Mouse (Mus musculus) lung, postnatal 0 days (tissue): ENCODE data around the gene Bpifa5.

ENCODE experiments used
- CTCF ChIP-seq: IDR thresholded peaks from 2 replicates; pipeline ENCODE4 v1.5.1; 2016; ENCODE audit warnings: antibody characterized with exemption, mild to moderate bottlenecking
- EP300 ChIP-seq: IDR thresholded peaks from 2 replicates; pipeline ENCODE4 v1.6.1; 2016; ENCODE audit warnings: antibody characterized with exemption, mild to moderate bottlenecking, control low read depth

GRCm38 (mm10) chr2:154190546-154191258 is 28.3 kb downstream of the Bpifa5 start, which contains the start of gene Bpifb1:
- TF ChIP-seq CTCF (peak; percentile 45), EP300 (no peak)
